Comparison of ENCODE assay signal across 9 mouse cellular contexts in genomic region chr11:97545808-97546560, GRCm38 (mm10). TPM values are rescaled to one million over a fixed set of nuclear protein-coding genes. Genes with fewer than 3 reads are reported as not detected.
A peak's percentile ranks its signal among the peaks of the same experiment; 100 is the strongest.
DNase-seq lines count a peak whose midpoint lies in the region; ATAC-seq and TF ChIP-seq lines count a peak whose summit lies in the region.
"Had no signal": no experiment of that assay in that cellular context is flagged by ENCODE, and none has a peak within 500 bp of the region (broad histone marks: within the 10 kb centered on the region; RNA-seq: fewer than 3 reads in every experiment).

No protein-coding gene starts in this region.

- no peak for DNase-seq in heart, postnatal 0 days (ENCODE audit: low spot score)
- DNase-seq in heart, adult 9 months (ENCODE audit: low spot score in 2 of 2): no peak
- peak; percentile 74 for DNase-seq in R1 (ENCODE audit: low read depth, low spot score)
- no peak for DNase-seq in midbrain, embryonic 10.5 days (ENCODE audit: low spot score)
- DNase-seq in left cerebral cortex, postnatal 25 days (ENCODE audit: low spot score in 2 of 2): no peak
- no peak for DNase-seq in urinary bladder, postnatal 25 days (ENCODE audit: low spot score)

- TF ChIP-seq EP300 in heart, postnatal 0 days (IDR thresholded peaks at IDR 0.05; ENCODE audit: low read depth): no peak

- H3K9ac ChIP-seq in heart, postnatal 0 days (replicated peaks; ENCODE audit: low read depth, low read length): no peak overlapping the region
- peak overlapping the region; percentile 66 for H3K9ac ChIP-seq in forebrain, embryonic 16.5 days (replicated peaks; ENCODE audit: low read depth, low read length)

- 0 out of 2 replicates have a peak, but pooled peaks cover 5% of the 10 kb centered on the region for H3K4me1 ChIP-seq in heart, postnatal 0 days (ENCODE audit: control insufficient read depth, insufficient read depth)
- peaks cover 41% of the 10 kb centered on the region for H3K4me1 ChIP-seq in forebrain, embryonic 16.5 days (replicated peaks; ENCODE audit: control insufficient read depth, insufficient read depth, low read length)
- H3K4me1 ChIP-seq in midbrain, embryonic 10.5 days: peaks cover 90% of the 10 kb centered on the region

- intact Hi-C loops in left cerebral cortex, postnatal 25 days (cut with DNase I): no loop called here

- ATAC-seq in heart, postnatal 0 days (ENCODE audit: insufficient read depth, low read depth): no peak
- ATAC-seq in forebrain, embryonic 16.5 days: no peak
- ATAC-seq in monocyte, adult 5-6 weeks (replicated peaks; ENCODE audit: insufficient number of reproducible peaks, low FRiP score, low TSS enrichment, poor library complexity, severe bottlenecking): no peak

- no peaks in the 10 kb centered on the region for H3K36me3 ChIP-seq in heart, postnatal 0 days (replicated peaks; ENCODE audit: control insufficient read depth, insufficient read depth, low read length)
- no peaks in the 10 kb centered on the region for H3K36me3 ChIP-seq in forebrain, embryonic 16.5 days (ENCODE audit: control insufficient read depth, insufficient read depth)
- peaks cover 9% of the 10 kb centered on the region; the same call in 1 of the 2 replicates for H3K36me3 ChIP-seq in midbrain, embryonic 10.5 days

- peak overlapping the region; percentile 56 for H3K4me3 ChIP-seq in heart, postnatal 0 days (ENCODE audit: low read depth, low read length)
- H3K4me3 ChIP-seq in forebrain, embryonic 16.5 days (replicated peaks; ENCODE audit: low read length): peak overlapping the region; percentile 50
- H3K4me3 ChIP-seq in midbrain, embryonic 10.5 days: peak overlapping the region; percentile 79

- TF ChIP-seq CTCF in heart, postnatal 0 days (IDR thresholded peaks at IDR 0.05; ENCODE audit: low read depth): no peak

- peak overlapping the region; percentile 86 for H3K4me2 ChIP-seq in heart, postnatal 0 days (ENCODE audit: low read depth, low read length)
- H3K4me2 ChIP-seq in forebrain, embryonic 16.5 days (ENCODE audit: low read length): peak overlapping the region; percentile 90

- 4% methylated on average over 26 of the region's 26 CpGs for WGBS in heart, postnatal 0 days
- WGBS in forebrain, embryonic 16.5 days: 7% methylated on average over 26 of the region's 26 CpGs
- 4% methylated on average over 26 of the region's 26 CpGs for WGBS in midbrain, embryonic 10.5 days

- H3K27ac ChIP-seq in heart, postnatal 0 days (ENCODE audit: low read depth): no peak overlapping the region
- H3K27ac ChIP-seq in forebrain, embryonic 16.5 days (ENCODE audit: low read length): no peak overlapping the region
- H3K27ac ChIP-seq in midbrain, embryonic 10.5 days (replicated peaks): peak overlapping the region; percentile 87
- H3K27ac ChIP-seq: macrophage had no signal

- peaks cover 98% of the 10 kb centered on the region for H3K27me3 ChIP-seq in heart, postnatal 0 days (ENCODE audit: control insufficient read depth, insufficient read depth, low read length)
- H3K27me3 ChIP-seq in forebrain, embryonic 16.5 days (replicated peaks; ENCODE audit: control insufficient read depth, insufficient read depth, low read length): 0 out of 2 replicates have a peak, but pooled peaks cover 2% of the 10 kb centered on the region
- peaks cover 100% of the 10 kb centered on the region for H3K27me3 ChIP-seq in midbrain, embryonic 10.5 days (ENCODE audit: low read depth, poor library complexity, severe bottlenecking)

- no peaks in the 10 kb centered on the region for H3K9me3 ChIP-seq in heart, postnatal 0 days (replicated peaks; ENCODE audit: control insufficient read depth, low read length)
- H3K9me3 ChIP-seq in forebrain, embryonic 16.5 days (ENCODE audit: control insufficient read depth, low read length): no peaks in the 10 kb centered on the region
- H3K9me3 ChIP-seq in midbrain, embryonic 10.5 days (replicated peaks): no peaks in the 10 kb centered on the region

RNA-seq across cellular contexts. Expression of gene Srcin1, which starts 30.0 kb away (rescaled TPM):
- not detected in 2 replicates for total RNA-seq in heart, postnatal 0 days (2014; rRNA removed; ENCODE audit: low replicate concordance)
- 0.04 TPM in 1 of 2 replicates, not detected in the other for polyA plus RNA-seq in heart, postnatal 0 days (2015; fragmentation: Nextera tagmentation; extraction: Ambion mirVana)
- 7.0 and 9.9 TPM in 2 replicates for polyA plus RNA-seq in forebrain, embryonic 16.5 days (2015; fragmentation: Nextera tagmentation; extraction: Ambion mirVana)
- 0.89 and 1.6 TPM in 2 replicates for polyA plus RNA-seq in midbrain, embryonic 10.5 days (2016; fragmentation: Nextera tagmentation; extraction: Ambion mirVana)
- total RNA-seq in monocyte, adult 5-6 weeks (2017): 0.10 to 0.58 TPM (median 0.21 TPM) in 3 replicates
- 100 to 1,000 TPM; 323 to 339 TPM for total RNA-seq in left cerebral cortex, postnatal 25 days (2021)

RNA-seq across cellular contexts. Expression of gene 4933428G20Rik, which starts 45.8 kb away (rescaled TPM):
- total RNA-seq in heart, postnatal 0 days (2014; rRNA removed; ENCODE audit: low replicate concordance): not detected in 2 replicates
- polyA plus RNA-seq in heart, postnatal 0 days (2015; fragmentation: Nextera tagmentation; extraction: Ambion mirVana): 0.45 TPM in 2 replicates
- polyA plus RNA-seq in forebrain, embryonic 16.5 days (2015; fragmentation: Nextera tagmentation; extraction: Ambion mirVana): 0.29 and 1.2 TPM in 2 replicates
- 0.25 and 0.28 TPM in 2 replicates for polyA plus RNA-seq in midbrain, embryonic 10.5 days (2016; fragmentation: Nextera tagmentation; extraction: Ambion mirVana)
- total RNA-seq in monocyte, adult 5-6 weeks (2017): not detected in 3 replicates
- not detected for total RNA-seq in left cerebral cortex, postnatal 25 days (2021)
- polyA plus RNA-seq: macrophage had no signal

Comparison
In these comparisons a context has a peak if more than half of its experiments do, and no peak if none do; other contexts are left out.
1. RNA of gene Srcin1, which starts 30.0 kb away (total RNA-seq): 323 to 339 TPM in left cerebral cortex, postnatal 25 days; 0.10 to 0.58 TPM in monocyte, adult 5-6 weeks and not detected in heart, postnatal 0 days; every median in the first group is over 100 times any median in the second.
2. Peak in every context shown above with its lines, with median percentiles within 50 percentile points of each other: H3K4me3 ChIP-seq.